Mouse (Mus musculus) spleen, adult 2 months (tissue): ENCODE results near the gene Mroh3.

Source experiments
- CTCF ChIP-seq: fragments of 200-500 bp; IDR thresholded peaks from 2 replicates; pipeline ENCODE4 v1.5.1; 2011; ENCODE audit warnings: mild to moderate bottlenecking, inconsistent platforms; ENCODE audit not compliant: insufficient read depth, insufficient read length, insufficient replicate concordance; ENCODE audit errors: extremely low read depth
- POLR2A ChIP-seq: fragments of 200-500 bp; IDR thresholded peaks from 2 replicates; pipeline ENCODE4 v1.6.1; 2011; ENCODE audit warnings: low read depth, low read length, inconsistent platforms

- TF ChIP-seq POLR2A: no peak
- no peak for TF ChIP-seq CTCF
Measured at GRCm38 (mm10) chr1:136258495-136258894, 45.9 kb upstream of the Mroh3 start.
